Mouse (Mus musculus): ENCODE measurements around the gene Syne1. TPM values are rescaled to one million over a fixed set of nuclear protein-coding genes. Genes with fewer than 3 reads are reported as not detected.
A peak's percentile ranks its signal among the peaks of the same experiment; 100 is the strongest.

Syne1 gene
- total RNA-seq (2021), result 10 to 100 TPM; 17.9 to 23.0 TPM
- long read RNA-seq, experiment 1, partial matches to known transcripts, result 1 of 1 reads
- long read RNA-seq, experiment 1, other reads (novel, unspliced or antisense), result 0 of 1 reads
- long read RNA-seq, experiment 2, partial matches to known transcripts, result 5 of 5 reads
- long read RNA-seq, experiment 2, other reads (novel, unspliced or antisense), result 0 of 5 reads

GRCm38 (mm10) chr10:5551382-5551781 is at the start of gene Syne1:
Gene Syne1, minus strand, starts transcription at chr10:5551482.
- no peak for DNase-seq (ENCODE audit: low spot score in 2 of 2)

GRCm38 (mm10) chr10:5600123-5600522 is 48.8 kb upstream of the Syne1 start:
- DNase-seq (ENCODE audit: low spot score in 2 of 2), result peak; percentile 56 to 72

DNA sequence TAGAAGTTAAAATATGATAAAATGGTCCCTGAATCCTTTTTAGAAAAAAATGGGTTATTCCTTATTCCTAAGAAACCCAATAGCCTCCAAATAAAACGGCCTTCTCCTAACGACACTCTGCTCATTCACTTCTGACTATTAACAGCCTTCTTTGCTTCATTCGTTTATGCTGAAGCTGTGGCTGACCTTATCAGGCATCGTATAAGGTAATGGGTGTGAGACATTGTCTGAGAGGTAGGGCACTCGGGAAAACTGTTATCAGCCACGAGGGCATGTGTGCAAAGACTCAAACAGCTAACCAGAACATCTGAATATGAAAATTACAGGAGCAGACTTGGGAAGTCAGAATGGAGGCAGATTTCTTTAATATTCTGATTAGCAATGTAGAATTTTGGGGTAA is 45.3 kb upstream of the Syne1 start:
- DNase-seq (ENCODE audit: low spot score in 2 of 2), result no peak

GRCm38 (mm10) chr10:5594457-5594856 is 43.2 kb upstream of the Syne1 start:
- no peak for DNase-seq (ENCODE audit: low spot score in 2 of 2)

DNA sequence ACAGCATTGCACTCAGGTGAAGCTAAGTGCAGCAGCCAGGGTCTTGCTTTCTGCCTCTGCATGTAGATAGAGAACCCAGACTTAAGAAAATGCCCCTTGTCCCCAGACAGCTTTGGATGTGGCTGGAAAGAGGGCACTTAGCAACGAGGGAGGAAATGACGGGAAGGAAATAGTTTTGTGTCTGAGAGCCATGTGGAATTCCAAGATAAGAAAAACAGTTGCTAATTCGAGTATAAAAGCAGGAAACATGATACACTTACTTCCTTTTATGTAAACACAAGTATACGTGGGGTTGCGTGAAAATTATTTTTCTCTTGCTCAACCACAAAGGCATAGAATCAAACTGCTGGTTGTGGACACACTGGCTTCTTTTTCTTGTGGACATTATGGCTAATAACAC is 42.2 kb upstream of the Syne1 start, which contains the start of gene Myct1:
TSS of gene Myct1 (plus strand) at position 312 of the 400 bp plus-strand sequence.
- no peak for DNase-seq (ENCODE audit: low spot score in 2 of 2)

DNA sequence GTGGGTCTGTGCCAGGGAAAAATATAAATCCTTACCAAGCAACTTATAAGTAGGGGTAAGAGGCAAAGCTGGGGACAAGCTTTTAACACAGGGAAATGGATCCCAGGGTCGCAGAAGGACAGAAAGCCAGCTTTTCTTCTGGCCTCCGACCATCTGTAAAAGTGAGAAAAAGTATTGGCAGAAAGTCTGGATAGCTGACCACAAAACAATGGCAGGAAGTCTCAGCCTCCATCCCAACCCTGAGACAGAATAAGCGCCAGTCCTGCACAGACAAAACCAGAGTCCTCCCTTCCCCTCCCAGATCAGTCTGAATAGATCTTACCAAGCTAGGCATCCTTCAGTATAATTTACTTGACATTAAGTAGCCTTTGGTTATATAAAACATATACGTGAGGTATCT is 40.7 kb upstream of the Syne1 start:
- no peak for DNase-seq (ENCODE audit: low spot score in 2 of 2)

DNA sequence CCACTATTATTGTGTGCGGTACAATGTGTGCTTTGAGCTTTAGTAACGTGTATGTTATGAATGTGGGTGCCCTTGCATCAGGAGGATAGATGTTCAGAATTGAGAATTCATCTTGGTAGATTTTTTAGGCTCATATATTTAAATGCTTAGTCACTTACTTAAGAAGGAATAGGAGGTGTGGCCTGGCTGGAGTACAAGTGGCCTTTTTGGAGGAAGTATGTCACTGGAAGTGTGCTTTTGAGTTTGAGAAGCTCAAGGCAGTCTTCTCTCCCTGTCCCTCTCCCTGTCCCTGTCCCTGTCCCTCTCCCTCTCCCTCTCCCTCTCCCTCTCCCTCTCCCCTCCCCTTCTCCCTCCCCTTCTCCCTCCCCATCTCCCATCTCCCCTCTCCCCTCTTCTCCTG is 39.8 kb upstream of the Syne1 start:
- no peak for DNase-seq (ENCODE audit: low spot score in 2 of 2)

- no peak for DNase-seq (ENCODE audit: low spot score in 2 of 2)
Observed at GRCm38 (mm10) chr10:5573328-5573727, 22.0 kb upstream of the Syne1 start.

- no peak for DNase-seq (ENCODE audit: low spot score in 2 of 2)
Observed at GRCm38 (mm10) chr10:5571332-5571731, 20.1 kb upstream of the Syne1 start.

- DNase-seq (ENCODE audit: low spot score in 2 of 2), result no peak
Observed at GRCm38 (mm10) chr10:5570059-5570458, 18.8 kb upstream of the Syne1 start.

GRCm38 (mm10) chr10:5568991-5569390 is 17.7 kb upstream of the Syne1 start:
- no peak for DNase-seq (ENCODE audit: low spot score in 2 of 2)

GRCm38 (mm10) chr10:5561706-5562105 is 10.4 kb upstream of the Syne1 start:
- DNase-seq (ENCODE audit: low spot score in 2 of 2), result no peak

- DNase-seq (ENCODE audit: low spot score in 2 of 2), result no peak
Observed at GRCm38 (mm10) chr10:5560526-5560925, 9.2 kb upstream of the Syne1 start.

DNA sequence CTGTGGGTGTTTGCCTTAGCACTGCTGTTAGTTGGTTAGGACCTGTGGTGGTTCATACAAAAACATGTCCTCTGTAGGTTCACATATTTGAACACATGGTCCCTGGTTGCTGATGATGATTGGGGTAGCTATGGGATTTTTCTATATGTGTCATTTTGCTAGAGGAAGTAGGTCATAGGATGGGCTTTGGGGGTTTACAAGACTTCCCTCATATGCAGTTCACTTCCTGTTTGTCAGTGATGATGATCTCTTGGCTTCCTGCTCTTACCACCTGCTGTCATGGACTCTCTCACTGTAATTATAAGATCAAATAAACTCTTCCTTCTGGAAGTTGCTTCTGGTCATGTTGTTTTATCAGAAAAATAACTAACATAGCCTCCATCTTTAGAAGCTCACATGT is 7.5 kb upstream of the Syne1 start:
- DNase-seq (ENCODE audit: low spot score in 2 of 2), result no peak

GRCm38 (mm10) chr10:5554941-5555340 is 3.7 kb upstream of the Syne1 start:
- DNase-seq (ENCODE audit: low spot score in 2 of 2), result no peak

- DNase-seq (ENCODE audit: low spot score in 2 of 2), result peak; percentile 19 to 34
Observed at GRCm38 (mm10) chr10:5550168-5551021, 887 bp downstream of the Syne1 start.

- DNase-seq (ENCODE audit: low spot score in 2 of 2), result no peak
Observed at GRCm38 (mm10) chr10:5549871-5550167, 1.5 kb downstream of the Syne1 start.

GRCm38 (mm10) chr10:5548651-5549050 is 2.6 kb downstream of the Syne1 start:
- no peak for DNase-seq (ENCODE audit: low spot score in 2 of 2)

- no peak for DNase-seq (ENCODE audit: low spot score in 2 of 2)
Observed at GRCm38 (mm10) chr10:5547769-5548168, 3.5 kb downstream of the Syne1 start.

GRCm38 (mm10) chr10:5546428-5546827 is 4.9 kb downstream of the Syne1 start:
- no peak for DNase-seq (ENCODE audit: low spot score in 2 of 2)

GRCm38 (mm10) chr10:5528284-5528683 is 23.0 kb downstream of the Syne1 start:
- no peak for DNase-seq (ENCODE audit: low spot score in 2 of 2)

DNA sequence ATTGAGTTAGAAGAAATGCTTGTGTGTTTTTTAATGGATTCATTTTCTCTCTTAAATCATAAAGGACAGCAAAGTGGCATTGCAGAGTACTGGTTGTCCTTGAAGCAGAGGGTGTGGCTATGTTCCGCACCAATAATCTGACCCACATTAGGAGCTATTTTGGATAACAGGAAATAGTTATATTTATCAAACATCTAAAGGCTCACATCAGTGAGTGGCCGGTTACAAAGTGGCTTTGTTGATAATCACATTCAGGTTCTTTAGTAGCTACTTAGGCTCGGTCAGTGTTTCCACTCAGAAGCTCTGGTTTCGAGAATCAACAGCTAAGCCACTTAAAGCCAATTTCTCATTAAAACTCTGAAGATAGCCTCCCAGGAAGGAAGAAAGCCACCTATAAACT is 23.6 kb downstream of the Syne1 start:
- no peak for DNase-seq (ENCODE audit: low spot score in 2 of 2)

DNA sequence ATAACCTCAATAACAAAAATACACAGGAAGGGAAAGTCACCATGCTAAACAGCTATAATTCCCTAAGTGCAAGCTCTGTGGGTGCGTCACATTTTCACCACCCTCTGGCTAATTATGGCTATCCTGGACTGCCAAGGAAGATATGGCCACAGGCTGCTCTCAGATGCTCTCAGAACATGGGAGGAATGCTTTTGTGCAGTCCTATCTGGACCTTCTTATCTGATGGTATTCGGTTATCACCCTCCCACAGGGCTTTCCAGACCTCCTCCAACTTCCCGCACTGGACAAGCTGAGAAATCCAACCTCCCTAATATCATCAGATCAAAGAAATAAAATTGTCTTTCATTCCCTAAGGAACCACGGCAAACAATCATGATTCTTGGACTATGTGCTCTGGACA is 28.4 kb downstream of the Syne1 start:
- no peak for DNase-seq (ENCODE audit: low spot score in 2 of 2)

Data from adrenal gland, adult 18-20 months (tissue).